Mouse (Mus musculus) frontal cortex, adult (tissue): ENCODE results near the gene Stk38.
A peak's percentile ranks its signal among the peaks of the same experiment; 100 is the strongest.

Source experiments
- ATAC-seq: cut with Nextera tagmentation; 2 replicates; pipeline ENCODE4 v1.9.2; 2017; ENCODE audit warnings: mild to moderate bottlenecking, moderate library complexity, mixed read lengths; ENCODE audit not compliant: low TSS enrichment

The Stk38 gene

DNA sequence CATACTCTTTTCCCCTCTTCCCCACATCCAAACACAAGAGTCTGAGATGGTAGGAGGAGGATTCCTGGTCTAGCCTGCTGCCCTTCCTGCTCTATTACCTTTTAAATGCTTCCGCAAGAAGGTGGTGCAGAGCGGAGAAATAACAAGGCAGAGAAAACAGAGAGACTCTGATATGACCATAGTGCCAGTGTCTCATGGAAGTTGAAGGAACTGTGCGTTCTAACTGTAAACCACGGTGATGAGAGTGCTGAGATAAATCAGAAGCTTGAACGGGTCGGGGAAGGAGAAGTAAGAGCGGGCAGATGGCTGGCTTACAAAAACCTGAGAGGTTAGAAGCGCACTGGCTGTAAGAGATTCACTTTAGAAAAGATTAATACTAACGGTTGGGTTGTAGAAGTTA is 53.4 kb downstream of the Stk38 start:
- no peak for ATAC-seq

DNA sequence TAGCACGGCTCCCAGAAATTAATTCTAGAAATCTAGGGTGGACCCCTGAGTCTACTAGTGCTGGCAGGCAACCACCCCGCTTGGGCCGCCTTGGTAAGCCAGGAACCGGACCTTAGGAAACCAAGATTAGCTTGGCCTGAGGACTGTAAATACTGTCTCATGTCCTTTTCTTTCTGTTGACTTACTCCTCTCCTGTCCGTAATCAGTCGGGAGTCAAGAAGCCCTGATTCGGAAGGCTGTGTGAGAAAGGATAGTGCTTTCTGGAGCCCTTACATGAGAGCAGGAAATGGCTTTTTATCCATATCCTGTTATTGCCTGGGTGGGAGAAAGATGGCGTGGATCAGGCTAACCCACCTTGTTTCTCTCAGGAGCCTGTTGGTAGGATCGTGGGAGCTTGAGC is 54.5 kb downstream of the Stk38 start:
- ATAC-seq, result no peak

DNA sequence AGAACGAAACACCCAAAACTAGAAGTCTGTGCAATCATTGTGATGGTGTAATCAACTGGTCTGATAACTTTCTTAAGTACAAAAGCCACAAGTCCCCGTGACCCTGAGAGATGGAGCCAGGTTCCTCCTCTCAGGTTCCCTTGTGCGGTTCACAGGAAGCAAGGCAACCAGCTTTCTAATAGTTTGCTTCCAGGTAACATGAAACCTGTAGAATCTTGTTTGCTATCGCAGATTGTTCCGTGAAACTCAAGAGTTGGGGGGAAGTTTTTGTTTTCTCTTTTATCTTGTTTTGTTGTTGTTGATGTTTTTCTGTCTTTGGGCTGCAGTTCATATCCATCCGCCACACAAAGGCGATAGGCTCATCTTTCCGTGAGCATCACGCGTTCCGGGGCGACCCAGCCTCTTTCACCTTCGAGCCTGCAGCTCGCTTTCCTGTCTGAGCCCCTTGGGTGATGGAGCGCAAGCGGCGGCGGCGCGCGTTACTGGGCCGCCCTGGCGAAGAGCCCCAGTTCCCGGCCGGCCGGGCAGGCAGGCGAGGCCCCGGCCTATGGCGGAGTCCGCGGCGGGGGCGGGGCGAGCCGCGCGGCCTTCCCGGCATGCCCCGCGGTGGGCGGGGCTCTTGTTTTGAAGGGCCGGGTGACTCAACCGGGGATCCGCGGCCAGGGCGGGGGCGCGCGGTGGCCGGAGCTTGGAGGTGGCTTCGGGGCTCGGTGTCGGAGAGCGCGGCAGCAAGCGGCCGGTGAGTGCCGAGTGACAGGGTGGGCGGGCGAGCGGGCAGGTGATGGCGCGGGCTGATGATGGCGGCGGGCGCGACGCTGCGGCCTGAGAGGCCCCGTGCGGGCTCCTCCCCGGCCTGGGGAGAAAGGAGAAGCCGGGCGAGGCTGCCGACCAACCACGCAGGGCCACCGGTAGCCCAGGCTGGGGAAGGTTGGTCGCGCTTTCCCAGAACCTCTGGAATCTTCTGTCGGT is 55.7 kb downstream of the Stk38 start, which contains the start of gene Kctd20:
Kctd20 (plus strand) TSS at position 120 of the 969 bp plus-strand sequence.
- ATAC-seq, result peak; percentile 76

DNA sequence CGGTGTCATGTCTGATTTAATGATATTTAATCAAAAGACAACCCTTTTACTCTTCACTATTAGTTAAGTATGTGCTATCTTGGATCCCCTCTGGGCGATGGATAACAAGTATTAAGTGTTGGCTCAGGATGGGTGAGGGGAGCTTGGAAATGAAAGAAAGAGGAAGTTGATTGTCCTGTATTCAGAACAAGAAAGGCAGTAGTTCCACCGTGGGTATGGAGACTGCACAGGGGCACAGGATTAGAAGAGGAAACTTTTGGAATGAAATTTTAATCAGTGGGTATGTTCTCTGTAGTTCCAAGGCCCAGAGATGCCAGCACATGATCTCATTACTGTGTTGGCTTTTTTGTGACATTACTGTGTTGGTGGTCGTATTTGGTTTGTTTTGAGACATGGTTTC is 57.0 kb downstream of the Stk38 start:
- ATAC-seq, result no peak

DNA sequence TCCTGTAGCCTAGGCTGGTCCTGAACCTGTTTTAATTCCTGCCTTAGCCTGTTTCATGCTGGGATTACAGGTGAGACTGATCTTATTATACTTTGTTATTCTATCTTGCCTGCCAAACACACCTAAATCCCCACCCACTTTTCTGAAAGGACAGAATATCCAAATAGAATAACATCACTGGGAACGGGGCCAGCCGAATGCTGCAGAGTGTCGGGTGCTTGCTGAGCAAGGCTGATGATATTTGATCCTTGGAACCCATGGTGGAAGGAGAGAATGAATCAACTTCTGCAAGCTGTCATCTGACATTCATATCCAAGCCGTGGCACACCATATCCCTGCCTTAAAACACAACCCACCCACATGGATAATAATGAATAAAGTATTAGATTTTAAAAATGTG is 59.1 kb downstream of the Stk38 start:
- ATAC-seq, result no peak

DNA sequence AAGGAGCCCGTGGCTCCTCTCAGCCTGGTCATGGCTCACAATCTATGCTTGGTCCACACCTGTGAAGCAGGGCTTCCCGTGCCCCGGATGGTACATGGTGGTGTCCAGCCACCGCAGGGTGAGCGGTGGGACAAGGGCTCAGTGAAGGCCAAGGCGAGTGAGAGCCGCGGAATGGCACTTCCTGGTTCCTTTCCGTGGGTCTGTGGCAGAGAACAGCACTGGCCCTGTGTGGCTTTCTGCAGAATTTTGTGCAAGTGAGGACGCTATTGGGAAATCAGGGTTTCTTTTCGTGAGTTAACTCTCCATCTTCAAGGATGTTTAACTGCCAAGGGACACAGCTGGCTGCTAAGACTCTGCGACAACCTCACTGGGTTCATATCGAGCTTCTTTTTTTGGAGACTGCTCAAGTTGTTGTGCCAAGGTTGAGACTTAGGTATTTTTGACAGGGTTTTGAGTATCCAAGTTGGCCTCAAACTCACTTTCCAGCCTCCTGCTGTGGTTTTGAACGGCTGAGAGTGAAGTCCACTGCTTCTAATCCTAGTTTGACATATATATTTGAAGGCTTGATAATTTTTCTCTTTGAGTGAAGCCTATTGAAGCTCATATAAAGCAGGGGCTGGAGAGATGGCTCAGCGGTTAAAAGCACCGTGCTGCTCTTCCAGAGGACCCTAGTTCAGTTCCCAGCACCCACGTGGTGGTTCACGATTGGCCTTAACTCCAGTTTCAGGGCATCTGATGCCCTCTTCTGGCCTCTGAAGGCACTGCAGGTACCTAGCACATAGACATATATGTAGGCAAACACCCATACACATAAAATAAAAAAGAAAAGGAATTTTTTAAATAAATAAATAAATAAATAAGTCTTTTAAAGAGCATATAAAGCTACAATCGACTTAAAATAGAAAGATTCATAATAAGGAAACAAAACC is 60.5 kb downstream of the Stk38 start:
- ATAC-seq, result no peak

DNA sequence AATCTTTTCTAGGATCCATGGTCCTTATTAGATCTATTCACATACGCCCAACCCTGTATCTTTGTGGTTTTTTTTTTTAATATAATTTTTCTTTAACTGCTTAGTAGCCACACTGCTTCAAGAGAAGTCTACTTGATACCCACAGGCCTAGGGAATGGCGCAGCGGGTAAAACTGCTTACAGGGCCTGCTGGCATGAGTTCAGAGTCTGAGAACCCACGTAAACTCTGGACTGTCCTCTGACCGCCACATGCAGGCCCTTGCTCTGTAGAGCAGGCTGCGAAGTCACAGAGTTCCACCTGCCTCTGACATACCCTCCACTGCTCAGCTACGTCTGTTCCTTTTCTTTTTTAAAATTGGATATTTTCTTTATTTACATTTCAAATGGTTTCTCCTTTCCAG is 63.3 kb downstream of the Stk38 start:
- no peak for ATAC-seq

DNA sequence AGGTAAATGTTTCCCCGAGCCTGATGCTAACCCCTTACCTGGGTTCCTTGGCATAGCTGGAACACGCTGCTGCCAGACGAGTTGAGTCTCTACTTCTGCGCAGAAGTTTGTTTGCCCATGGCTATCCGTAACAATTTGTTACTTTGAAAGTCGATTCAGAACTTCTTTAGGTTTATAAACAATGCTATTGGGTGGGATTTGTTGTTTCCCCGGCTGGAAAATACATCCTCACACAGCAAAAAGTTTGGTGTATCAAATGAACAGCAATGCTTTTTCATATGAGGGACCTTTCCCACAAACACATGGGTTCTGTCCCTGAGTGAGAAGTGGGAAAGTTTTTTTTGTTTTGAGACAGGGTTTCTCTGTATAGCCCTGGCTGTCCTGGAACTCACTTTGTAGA is 64.1 kb downstream of the Stk38 start, which contains the start of gene Pxt1:
Pxt1 (minus strand) TSS at position 101 of the 400 bp plus-strand sequence.
- ATAC-seq, result no peak

DNA sequence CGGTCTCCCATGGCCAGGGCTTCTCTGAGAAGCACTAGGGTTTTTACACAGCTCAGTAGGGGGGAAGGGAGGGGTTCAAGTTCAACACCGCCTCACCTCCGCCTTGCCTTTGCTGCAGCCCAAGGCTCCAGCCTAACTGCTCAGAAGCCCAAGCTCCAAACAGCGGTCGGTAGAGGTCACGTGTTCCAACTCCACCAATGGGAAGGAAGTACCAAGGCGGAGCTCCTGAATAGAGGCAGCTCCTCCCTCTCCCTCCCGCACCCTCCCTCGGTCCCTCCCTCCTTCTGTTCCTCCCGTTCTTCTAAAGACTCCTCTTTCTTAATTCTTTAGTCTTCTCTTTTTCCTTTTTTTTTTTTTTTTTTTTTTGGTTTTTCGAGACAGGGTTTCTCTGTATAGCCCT is 65.7 kb downstream of the Stk38 start:
- no peak for ATAC-seq

DNA sequence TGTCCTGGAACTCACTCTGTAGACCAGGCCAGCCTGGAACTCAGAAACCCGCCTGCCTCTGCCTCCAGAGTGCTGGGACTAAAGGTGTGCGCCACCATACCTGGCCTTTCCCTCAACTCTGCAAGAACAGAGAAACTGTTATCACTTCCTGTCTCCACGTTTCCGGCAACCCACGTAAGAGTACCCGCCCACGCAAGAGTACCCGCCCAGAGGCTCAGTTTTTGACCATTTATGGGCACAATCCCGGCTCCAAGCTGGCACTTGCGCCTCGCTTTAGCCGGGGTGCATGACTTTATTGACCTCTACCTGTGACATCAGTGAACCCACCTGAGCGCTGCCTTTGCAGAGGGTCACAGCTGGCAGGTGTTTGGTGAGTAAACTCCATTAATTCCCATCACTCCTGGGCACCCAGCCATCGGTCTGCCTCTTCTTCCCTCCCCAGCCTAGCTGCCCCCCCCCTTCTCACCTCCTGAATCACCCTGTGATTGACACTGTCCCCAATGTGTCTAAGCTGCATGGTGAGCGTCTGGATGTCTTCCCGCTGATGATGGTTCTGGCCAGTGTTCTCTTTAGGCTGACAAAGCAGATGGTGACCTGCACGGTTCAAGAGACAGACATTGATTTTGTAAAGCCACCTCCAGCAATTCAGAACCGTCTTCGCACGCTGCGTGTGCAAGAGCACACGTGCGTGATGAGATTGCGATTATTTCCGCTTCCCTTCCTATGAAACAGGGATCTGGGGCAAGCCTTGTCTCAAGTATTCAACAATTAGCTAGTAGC is 66.8 kb downstream of the Stk38 start:
- ATAC-seq, result no peak

DNA sequence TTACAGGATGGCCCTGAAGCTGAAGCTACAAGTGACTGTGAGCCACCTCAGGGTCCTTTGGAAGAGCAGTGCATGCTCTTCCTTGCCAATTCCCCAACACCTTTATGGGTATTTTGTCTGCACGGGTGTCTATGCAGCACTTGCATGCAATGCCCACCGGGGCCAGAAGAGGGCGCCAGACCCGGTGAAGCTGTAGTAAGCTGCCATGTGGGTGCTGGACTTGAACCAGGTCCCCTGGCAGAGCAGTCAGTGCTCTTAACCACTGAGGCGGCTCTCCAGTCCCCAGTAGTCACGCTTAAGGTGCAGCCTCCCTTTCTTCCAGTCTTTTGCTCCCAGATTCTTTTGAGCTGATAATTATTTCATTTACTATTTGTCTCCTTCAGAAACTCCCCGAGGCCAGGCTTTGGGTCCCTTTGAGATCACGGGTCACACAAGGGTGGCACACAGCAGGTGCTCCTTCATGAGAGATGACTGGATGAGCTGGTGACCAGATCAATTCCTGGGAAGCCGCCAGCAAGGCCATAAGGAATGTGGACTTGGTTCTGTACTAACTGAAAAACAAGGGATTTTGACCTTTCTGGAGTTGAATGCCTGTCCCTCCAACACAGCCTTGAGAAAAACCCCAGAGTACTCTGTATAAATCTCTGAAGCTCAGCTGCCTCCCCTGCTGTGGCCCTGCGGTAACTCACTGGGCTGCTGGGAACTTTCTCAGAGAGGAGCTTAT is 71.0 kb downstream of the Stk38 start:
- ATAC-seq, result no peak

DNA sequence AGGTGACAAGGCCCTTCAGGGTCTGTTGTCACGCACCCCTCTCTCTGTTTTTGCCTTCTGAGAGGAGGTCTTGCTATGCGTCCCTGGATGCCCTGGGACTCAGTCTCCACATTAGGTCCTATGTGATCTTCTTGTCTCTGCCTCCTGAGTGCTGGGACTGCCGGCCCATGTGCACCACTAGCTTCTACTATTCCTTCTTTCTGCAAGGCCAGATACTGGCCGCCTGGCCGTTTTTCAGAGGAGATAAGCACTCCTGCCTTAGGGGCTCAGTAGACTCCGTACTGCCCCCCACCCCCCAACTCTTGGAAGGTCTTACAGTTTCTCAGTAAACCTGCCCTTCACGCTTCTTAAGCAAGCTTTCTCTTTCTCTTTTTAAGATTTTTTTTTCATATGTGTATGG is 71.7 kb downstream of the Stk38 start:
- ATAC-seq, result no peak

DNA sequence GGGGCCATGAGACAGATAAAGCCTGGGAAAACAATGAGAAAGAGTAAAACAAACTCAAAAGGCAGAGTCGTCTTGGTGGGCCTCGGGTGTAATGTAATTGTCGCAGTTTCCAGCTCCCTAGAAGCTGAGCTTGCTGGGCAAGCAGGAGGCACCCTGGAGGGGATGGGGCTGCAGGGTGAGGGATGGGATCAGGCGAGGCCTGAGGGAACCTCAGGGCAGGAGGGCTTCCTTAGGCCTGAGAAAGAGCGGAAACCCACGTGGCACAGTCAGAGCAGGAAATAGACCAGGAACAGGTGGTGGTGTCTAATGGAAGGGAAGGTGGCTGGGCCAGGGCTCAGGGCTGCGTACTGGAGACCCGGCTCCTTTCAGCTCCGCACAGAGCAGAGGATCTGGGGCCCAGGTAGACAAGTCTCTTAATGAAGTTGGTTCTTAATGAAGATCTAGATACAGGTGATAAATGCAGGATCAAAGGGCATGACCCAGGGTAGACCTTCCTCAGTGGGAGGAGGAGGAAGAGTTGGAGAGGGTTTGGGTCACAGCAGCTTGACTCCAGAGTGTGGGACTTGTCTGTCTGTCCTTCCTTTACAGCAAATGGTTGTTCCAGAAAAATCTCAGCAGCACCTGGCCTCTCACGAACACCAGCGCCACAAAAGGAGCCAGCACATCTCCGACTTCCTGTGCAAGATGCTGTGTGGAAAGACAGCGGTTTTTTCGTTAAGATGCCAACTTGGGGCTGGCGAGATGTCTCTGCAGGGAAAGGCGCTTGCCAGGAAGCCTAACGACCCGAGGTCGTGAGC is 73.5 kb downstream of the Stk38 start:
- ATAC-seq, result no peak

DNA sequence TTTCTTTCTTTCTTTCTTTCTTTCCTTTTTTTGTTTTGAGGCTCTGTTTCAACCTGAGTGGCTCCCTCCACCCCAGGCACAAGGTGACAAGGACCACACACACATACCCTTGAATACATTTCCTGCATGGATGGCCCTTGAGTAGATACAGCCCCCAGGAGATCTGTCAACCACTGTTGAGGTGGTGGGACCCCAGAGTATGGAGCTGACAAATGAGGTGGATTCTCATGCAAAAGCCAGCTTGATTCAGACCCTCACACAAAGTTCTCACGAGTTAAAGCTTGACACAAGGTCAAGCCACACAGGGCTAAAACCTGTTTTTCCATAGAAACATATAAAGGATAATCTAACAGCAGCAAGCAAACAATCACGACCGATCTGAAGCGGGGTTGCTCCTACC is 75.5 kb downstream of the Stk38 start:
- no peak for ATAC-seq

DNA sequence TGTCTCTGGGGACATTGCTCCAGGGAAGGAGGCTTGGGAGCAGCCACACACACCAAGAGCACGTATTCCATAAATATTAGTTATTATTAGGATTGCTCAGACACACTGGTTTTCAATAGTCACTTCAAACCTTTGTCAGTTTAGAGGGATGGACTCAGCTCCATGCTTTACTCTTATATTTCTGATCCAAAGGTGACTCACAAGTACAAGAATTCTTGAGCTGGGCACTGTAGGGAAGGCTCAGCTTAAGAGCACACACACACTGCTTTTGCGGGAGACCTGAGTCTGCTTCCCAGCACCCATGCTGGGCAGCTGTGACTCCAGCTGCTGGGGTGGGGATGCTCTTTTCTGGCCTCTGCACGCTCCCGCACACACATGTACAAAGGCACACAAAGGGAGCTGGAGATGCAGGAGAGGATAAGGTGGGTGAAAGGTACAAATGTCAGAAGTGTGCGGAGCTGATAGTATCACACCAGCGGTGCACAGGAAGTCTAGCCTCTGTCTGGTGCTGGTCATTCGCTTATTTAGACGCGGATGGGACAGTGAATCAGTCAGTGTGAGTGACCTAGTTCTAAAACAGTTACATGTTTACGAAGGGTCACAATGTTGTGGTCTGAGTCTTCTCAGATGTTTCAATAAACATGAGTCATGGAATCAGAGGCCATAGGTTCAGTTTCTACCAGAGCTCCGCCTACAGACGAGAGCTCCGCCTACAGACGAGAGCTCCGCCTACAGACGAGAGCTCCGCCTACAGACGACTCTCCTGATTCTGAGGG is 76.2 kb downstream of the Stk38 start:
- ATAC-seq, result no peak

DNA sequence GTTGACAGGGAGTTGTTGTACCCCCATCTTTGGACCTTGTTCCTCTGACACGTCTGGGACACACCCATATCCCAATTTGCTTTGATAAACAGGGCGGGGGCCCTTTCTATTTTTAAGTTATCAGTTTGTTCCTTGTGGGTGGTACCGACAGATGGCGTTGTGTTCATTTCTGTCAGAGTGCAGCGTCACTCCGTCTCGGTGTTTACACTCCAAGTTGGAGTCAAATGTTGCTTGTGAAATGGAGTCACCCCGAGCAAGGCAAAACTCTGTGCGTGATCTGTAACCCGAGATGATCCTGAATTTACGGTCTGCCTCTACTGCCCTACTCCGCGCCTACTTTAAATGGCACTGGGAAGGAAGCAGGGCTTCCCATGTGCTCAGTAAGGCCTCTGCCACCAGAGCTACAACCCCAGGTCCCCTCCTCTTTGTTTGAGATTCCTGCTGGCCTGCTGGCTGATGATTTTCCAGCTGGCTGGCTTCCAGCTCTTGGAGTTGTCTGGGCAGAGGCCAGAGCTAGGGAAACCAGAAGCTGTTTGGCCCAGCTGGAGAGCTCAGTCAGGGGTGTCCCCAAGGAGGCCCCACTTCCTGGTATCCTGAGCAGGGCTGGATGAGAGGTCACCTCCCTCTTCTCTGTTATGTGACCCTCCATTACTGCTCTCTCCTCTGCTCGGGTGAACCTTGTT is 77.3 kb downstream of the Stk38 start:
- ATAC-seq, result no peak

DNA sequence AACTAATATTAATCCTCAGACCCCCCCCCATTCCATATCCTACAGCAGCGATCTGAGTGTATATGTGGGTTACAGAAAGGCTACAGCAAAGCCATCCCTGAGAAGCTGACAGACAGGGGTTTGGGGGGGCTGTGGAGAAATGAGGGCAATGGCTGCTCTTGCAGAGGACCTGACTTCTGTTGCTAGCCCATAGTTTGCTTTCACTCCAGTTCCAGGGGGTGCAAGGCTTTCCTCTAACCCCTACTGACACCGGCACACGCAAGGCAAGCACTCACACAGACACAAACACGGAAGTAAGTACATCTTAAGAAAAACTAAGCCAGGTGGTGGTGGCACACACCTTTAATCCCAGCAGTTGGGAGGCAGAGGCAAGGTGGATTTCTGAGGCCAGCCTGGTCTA is 78.4 kb downstream of the Stk38 start:
- ATAC-seq, result no peak

DNA sequence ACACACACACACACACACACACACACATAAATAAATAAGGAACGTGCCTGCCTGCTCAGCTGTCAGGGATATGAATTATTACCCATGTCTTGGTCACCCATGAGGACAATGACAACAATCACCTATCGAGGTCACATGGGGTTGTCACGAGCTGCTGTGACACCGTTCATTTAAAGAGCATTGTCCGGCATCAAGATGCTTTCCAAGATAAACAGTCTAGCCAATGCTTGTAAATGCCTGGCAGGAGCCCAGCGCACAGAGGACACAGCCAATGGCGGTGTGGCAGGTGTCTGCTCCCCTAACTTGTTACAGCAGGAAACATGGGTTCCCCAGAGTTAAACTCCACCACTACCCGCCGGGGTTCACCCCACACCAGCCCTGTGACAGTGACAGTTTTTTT is 79.8 kb downstream of the Stk38 start:
- no peak for ATAC-seq
